Mouse (Mus musculus) splenic B cell, adult 2 months (primary cell): ENCODE measurements at regions not wholly inside any gene's neighbourhood (a gene's known extent, or its start where the extent isn't known, plus 50 kb on each side); places are given as distances from the start of the nearest gene placed in this dataset.

Experiments used
- DNase-seq: peaks from one replicate; pipeline ENCODE4 v3.0.0-alpha.2; 2011; ENCODE audit warnings: low read depth, low spot score
- H3K27me3 ChIP-seq: 2 replicates; pipeline ENCODE4 v1.6.1; 2012; ENCODE audit warnings: mild to moderate bottlenecking, low read length, moderate library complexity, mixed read lengths; ENCODE audit not compliant: control insufficient read depth, poor library complexity, insufficient read depth, severe bottlenecking
- H3K36me3 ChIP-seq: 2 replicates; pipeline ENCODE4 v1.6.1; 2012; ENCODE audit warnings: mild to moderate bottlenecking, low read length, moderate library complexity, mixed read lengths; ENCODE audit not compliant: control insufficient read depth, poor library complexity, insufficient read depth, severe bottlenecking

- H3K27me3 ChIP-seq: no peaks in the 10 kb centered on the region
- DNase-seq: peak; percentile 77
- H3K36me3 ChIP-seq: no peaks in the 10 kb centered on the region
Measured at GRCm38 (mm10) chr12:117403513-117404156, 112.6 kb upstream of the Rapgef5 start.

- no peaks in the 10 kb centered on the region for H3K27me3 ChIP-seq
- no peaks in the 10 kb centered on the region for H3K36me3 ChIP-seq
- DNase-seq: no peak
Measured at GRCm38 (mm10) chr12:117404157-117404752, 112.0 kb upstream of the Rapgef5 start.

GRCm38 (mm10) chr12:117406832-117407231 is 109.4 kb upstream of the Rapgef5 start:
- no peaks in the 10 kb centered on the region for H3K27me3 ChIP-seq
- no peak for DNase-seq
- H3K36me3 ChIP-seq: no peaks in the 10 kb centered on the region

- DNase-seq: no peak
- no peaks in the 10 kb centered on the region for H3K27me3 ChIP-seq
- no peaks in the 10 kb centered on the region for H3K36me3 ChIP-seq
Measured at GRCm38 (mm10) chr12:117410604-117411003, 105.7 kb upstream of the Rapgef5 start.

- Histone ChIP-seq H3K36me3 (no peaks in the 10 kb centered on the region), H3K27me3 (no peaks in the 10 kb centered on the region)
- no peak for DNase-seq
Measured at GRCm38 (mm10) chr12:117412257-117412656, 104.0 kb upstream of the Rapgef5 start.

- Histone ChIP-seq H3K27me3 (no peaks in the 10 kb centered on the region), H3K36me3 (no peaks in the 10 kb centered on the region)
- DNase-seq: no peak
Measured at GRCm38 (mm10) chr12:117412779-117413505, 103.3 kb upstream of the Rapgef5 start.

GRCm38 (mm10) chr12:117414020-117414419 is 102.3 kb upstream of the Rapgef5 start:
- no peak for DNase-seq
- H3K27me3 ChIP-seq: no peaks in the 10 kb centered on the region
- H3K36me3 ChIP-seq: no peaks in the 10 kb centered on the region

- Histone ChIP-seq H3K27me3 (no peaks in the 10 kb centered on the region), H3K36me3 (no peaks in the 10 kb centered on the region)
- DNase-seq: no peak
Measured at GRCm38 (mm10) chr12:117415146-117415545, 101.1 kb upstream of the Rapgef5 start.

- peak; percentile 37 for DNase-seq
- no peaks in the 10 kb centered on the region for H3K36me3 ChIP-seq
Measured at GRCm38 (mm10) chr12:117417991-117418390, 98.3 kb upstream of the Rapgef5 start.

GRCm38 (mm10) chr12:117422315-117422978 is 93.8 kb upstream of the Rapgef5 start:
- no peaks in the 10 kb centered on the region for H3K36me3 ChIP-seq
- H3K27me3 ChIP-seq: no peaks in the 10 kb centered on the region
- DNase-seq: no peak

More at GRCm38 (mm10) chr12:117417991-117418390, 98.3 kb upstream of the Rapgef5 start:
- no peaks in the 10 kb centered on the region for H3K27me3 ChIP-seq

GRCm38 (mm10) chr12:117425363-117426031 is 90.8 kb upstream of the Rapgef5 start:
- Histone ChIP-seq H3K36me3 (no peaks in the 10 kb centered on the region), H3K27me3 (no peaks in the 10 kb centered on the region)
- no peak for DNase-seq

- no peaks in the 10 kb centered on the region for H3K36me3 ChIP-seq
- DNase-seq: peak; percentile 82
- no peaks in the 10 kb centered on the region for H3K27me3 ChIP-seq
Measured at GRCm38 (mm10) chr12:117427431-117427830, 88.8 kb upstream of the Rapgef5 start.

- H3K36me3 ChIP-seq: no peaks in the 10 kb centered on the region
- DNase-seq: no peak
- H3K27me3 ChIP-seq: no peaks in the 10 kb centered on the region
Measured at GRCm38 (mm10) chr12:117430886-117431285, 85.4 kb upstream of the Rapgef5 start.

GRCm38 (mm10) chr12:117432788-117433187 is 83.5 kb upstream of the Rapgef5 start:
- H3K36me3 ChIP-seq: no peaks in the 10 kb centered on the region
- no peak for DNase-seq
- H3K27me3 ChIP-seq: no peaks in the 10 kb centered on the region
